Mouse (Mus musculus) cerebral cortex, adult 2 months (tissue): ENCODE data around the gene Hoxa11.

Experiments used
- WGBS: fragments of 180-500 bp; shearing (Covaris S2); methylation state at CpG from one replicate; pipeline ENCODE4 v1.1.7; 2018; 5-methylcytosine and 5-hydroxymethylcytosine counted together

Gene Hoxa11

DNA sequence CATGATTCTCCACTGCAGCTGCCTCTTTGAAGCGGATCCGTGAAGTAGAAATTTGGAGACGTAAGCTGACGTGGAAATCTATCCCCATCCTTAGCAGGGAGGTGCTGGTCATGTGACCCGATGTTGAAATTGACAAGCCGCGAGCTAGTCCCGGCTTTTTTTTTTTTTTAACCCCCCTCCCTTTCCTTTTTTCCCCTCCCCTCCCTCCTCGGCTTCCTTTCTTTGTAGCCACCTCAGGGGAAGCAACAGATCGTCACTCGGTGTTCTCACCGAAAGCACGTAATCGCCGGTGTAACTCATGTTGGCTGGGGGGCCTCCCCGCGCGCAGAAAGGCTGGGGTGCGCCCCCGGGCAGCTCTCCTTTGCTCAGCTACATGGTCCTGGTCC is at the start of gene Hoxa11:
Hoxa11 (minus strand) TSS at position 54 of the 386 bp plus-strand sequence.
- 4% methylated on average over 20 of the region's 20 CpGs for WGBS

DNA sequence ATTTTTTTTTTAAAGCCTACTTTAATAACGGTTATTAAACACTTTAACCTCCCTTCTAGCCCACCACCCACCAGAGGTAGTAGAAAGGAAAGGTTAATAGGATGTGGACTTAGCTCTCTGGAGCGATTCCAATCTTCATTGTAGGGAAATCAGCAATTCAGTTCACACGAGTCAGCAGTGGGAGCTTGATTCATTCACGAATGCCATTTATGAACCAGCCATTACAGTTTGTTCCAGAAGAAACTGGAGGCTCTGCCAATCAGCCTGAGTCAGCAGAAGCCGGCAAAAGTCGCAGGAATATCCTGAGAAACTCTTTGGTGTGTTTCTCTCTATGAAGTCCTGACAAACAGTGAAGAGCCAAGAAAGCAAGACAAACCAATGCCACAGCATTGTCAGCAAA is 49.0 kb upstream of the Hoxa11 start:
- 62% methylated on average over 6 of the region's 6 CpGs for WGBS

DNA sequence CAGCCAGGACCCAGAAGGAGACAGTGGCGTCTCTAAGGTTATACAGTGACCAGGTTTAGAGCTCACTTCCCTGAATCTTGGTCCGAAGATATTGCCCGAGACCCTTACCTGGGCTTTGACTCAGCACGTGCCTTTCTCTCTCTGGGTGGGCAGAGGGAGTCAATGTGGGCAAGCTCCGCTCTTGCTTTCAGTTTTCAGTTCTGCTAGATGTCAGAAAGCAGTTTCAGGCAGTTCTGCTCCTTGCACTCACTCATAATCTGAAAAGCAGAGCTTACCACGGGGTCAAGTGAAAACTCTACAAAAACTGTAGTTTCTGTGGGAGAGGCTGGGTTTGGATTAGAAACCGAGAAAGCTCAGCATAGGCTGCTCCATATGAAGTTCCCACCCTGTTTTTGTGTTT is 46.7 kb upstream of the Hoxa11 start:
- WGBS, result 75% methylated on average over 7 of the region's 7 CpGs

DNA sequence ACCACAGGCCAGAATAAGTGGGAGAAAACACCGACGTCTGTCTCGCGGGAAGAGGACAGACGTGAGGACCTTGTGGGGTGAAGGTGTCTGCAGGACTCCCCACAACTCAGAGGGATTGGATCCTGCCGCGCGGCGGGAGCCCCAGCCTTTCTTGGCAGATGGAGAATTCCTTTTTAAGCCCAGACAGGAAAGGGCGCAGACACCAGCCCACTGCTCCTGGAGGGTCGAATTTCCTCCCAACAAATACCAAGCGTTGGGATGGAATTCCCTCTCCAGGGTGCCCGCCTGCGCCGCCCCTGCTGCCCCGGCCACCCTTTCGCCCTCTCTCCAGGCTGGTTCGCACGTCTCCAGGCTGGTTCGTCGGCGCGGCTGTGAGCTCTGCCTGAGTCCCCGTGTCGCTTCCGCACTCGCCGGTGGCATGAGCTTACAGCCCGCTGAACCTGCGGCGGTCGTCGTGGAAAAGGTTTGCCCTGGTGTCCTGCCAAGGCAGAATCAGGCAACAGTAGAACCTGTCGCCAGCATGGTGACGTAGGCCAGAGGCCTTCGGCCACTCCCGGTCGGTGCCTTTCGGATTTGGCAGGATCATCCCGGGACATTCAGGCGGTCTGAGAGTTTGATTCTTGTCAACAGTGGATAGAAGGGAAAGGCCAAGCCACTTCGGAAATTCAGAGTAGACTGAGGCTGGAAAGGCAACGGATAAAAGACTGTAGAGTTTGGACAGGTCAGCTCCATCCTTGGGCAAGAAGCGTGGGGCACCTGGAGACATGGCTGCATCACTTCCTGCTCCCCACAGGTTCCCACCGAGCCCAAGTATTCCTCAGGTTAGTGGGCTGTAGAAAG is 45.6 kb upstream of the Hoxa11 start:
- WGBS, result 5% methylated on average over 45 of the region's 45 CpGs

DNA sequence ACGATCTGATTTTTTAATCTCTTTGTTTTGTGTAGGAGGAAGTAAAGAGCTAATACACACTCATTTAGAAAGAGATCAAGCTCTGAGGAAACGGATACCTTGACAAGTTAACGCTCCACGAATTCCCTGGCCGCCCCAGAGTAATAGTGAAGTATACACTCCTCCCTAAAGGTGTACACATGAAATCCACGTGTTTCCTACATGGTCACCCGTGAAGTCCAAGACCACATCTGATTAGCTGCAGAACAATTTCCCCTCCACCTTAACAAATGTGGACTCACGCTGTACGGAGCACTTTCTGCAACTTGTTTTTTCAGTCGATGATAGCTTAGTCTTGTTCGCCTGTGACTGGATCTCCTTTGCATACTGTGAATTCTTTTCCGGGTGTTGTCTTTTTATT is 44.6 kb upstream of the Hoxa11 start:
- 20% methylated on average over 12 of the region's 12 CpGs for WGBS

DNA sequence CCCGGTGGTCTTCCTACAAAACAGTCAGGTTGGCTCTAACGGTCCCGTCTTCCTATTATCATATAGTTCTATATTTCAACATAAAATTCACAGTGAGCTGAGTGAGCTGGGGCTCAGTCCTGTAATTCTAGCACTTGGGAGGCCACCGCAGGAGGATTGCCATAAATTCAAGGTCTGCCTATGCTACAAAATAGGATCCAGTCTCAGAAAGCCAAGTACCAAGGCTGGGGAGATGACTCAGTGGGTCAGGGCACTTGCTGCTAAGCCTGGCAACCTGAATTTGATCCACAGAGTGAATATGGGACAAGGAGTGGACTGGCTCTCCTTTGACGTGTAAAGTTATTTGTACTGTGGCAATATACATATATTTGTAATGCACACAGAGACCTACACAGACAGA is 38.3 kb upstream of the Hoxa11 start:
- WGBS, result 93% methylated on average over 5 of the region's 5 CpGs

DNA sequence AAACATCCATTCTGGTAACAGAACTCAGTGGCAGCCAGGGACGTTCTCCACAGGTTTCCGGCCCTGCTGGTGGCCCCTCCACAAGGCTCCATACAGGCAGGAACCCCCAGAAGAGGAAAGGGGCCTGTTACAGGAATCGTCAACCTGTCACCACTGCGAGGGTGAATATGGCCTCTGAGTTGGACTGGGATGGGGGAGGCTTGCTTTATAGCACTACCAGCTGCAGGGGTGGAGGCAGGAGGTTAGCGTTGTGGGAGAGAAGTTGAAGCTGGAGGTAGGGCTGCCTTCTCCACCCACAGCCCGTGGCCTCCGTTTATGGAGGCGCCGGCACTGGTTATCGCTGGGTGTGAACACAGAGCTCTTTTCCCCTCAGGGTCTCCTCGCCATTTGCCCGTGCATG is 35.5 kb upstream of the Hoxa11 start:
- WGBS, result 79% methylated on average over 12 of the region's 12 CpGs

DNA sequence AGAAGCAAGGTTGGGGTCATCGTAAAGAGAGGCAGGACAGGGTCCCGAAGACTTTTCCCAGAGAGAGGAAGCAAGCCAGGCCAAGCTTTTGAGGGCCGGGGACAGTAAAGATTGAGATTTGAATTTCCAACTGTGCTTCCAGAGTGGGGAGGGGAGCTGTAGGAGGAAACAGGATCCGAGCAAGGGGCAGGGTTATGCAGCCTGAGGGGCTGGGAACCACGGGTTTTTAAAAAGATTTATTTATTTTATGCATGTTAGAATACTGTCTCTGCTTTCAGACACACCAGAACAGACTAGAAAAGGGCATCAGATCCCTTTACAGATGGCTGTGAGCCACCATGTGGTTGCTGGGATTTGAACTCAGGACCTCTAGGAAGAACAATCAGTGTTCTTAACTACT is 31.3 kb upstream of the Hoxa11 start:
- 18% methylated on average over 5 of the region's 5 CpGs for WGBS

DNA sequence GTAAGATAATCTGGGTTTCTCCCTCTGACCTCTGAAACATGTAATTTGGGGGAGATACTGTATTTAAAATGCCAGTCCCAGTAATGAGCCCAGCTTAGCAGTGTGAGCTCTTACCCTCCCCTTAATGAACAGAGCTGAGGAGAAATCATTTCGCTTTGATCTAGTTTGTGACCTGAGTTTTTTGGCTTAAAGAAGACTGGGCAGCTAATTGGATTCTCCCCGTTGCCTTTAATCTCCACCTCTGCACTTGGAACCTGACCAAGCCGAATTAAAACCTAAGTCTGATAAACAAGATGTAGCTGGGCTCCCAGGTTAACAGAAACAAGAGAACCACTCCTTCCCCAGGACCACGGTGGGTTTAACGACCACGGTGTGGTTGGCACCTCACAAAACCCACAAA is 30.8 kb upstream of the Hoxa11 start:
- 3% methylated on average over 6 of the region's 6 CpGs for WGBS

DNA sequence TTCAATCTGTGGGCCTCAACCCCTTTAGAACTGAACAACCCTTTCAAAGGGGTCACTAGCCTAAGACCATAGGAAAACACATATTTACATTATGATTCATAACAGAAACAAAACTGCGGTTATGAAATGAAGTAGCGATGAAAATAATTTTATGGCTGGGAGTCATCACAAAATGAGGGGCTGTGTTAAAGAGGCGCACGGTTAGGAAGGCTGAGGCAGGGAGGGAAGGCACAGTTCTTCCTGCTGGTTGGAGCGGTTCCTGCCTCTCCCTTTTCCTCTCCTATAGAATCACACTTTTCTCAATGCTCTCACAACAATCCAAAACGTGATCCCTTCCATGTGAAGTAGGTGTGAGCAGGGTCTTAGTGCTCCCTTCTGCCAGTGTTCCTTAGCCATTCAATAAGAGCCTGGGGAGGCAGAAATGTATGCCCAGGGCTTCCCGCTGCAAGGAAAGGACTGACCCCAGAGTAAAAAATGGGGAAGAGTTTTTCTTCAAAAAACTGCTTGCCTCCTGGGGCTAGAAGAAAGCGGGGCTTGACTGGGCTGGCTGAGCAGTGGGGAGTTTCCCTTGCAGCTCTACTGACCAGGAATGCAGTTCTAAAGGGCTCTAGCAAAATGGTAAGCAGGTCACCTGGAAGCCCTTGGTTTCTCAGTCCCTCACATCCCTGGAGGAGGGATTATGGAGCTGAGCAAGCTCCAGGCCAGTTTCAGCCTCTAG is 30.1 kb upstream of the Hoxa11 start:
- 20% methylated on average over 8 of the region's 8 CpGs for WGBS

DNA sequence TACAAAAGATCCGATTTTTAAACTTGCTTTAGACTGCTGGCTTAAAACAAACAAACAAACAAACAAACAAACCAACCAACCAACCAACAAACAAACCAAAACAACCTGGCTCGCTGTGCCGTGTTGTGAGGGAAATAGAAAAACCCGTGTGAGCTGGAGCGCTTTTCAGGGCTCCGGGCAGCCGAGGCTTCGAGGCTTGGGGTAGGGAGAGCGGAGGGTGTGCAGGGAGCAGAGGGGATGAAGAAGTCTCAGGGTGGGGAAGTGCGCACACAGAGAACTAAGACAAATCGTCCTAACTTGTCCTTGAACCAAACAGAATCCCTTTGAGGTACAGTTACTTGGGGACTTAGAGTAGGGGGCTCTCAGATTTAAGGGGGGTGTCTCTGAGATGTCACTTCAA is 29.0 kb upstream of the Hoxa11 start:
- WGBS, result 9% methylated on average over 11 of the region's 11 CpGs

DNA sequence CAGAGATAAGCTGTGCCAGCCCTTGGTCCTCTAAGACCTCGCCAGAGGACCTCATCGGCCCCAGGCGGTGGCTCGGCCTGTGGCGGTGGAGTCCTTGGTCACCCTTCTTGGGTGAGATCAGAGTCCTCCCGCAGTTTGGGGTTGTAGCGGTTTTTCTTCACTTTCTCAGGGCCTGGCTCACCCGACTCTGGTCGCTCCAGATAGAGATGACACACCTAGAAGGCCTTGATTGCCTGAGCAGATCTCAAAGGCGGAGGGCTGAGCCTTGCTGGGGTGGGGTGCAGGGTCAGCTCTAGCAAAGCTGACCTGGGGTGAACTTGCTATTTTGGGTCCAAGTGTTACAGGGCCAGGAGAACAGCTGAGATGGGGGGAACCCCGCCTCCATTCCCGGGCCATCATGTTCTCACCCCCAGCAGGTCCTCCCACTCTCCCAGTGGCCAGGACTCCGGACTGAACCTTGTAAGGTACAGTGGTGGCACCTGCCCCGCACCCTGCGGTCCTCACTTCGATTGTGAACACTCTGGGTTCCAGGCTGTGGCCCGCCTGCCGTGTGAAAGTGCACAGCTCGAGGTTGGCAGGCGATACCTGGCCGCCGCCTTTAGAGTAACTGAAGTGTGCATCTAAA is 28.2 kb upstream of the Hoxa11 start:
- WGBS, result 9% methylated on average over 22 of the region's 22 CpGs

DNA sequence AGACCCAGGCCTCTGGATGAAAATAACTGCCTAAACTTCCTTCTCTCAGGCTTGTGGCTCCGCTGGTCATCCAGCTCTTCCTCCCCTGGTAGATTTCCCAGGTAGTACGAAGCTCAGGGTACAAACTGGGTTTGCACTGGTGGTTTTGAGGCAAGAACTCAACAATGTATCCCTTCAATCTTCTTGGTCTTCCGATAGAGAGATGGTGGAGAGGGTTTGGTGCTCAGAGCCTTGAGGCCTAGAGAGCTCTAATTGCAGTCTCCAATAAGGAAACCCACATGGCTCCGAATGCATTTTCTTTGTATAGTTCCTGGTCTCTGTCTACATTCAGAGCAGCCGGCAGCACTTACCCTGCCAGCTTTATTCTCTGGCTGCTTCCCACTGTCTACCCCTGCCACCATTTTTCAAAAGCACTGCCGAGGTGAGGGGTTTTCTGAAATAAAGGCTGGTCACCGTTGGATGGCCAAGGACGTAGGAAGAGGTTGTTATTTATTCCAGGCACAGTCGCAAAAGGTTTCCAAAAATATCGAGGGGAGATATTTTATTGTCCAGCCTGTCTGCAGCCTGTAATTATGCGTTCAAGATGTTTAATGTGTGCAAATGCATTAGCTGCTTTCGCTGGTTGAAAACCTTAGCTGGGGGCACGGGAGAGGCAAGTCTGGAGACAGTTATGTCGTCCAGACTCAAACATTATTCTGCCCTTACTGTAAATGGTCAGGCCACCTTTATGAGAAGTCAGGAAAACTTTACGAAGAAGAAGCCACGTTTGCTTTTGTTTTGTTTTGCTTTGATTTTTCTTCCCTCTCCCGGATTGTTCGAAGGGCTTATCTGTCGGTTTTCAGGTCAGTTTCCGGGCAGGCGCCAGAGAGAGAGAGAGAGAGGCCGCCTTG is 27.4 kb upstream of the Hoxa11 start:
- 30% methylated on average over 22 of the region's 22 CpGs for WGBS

DNA sequence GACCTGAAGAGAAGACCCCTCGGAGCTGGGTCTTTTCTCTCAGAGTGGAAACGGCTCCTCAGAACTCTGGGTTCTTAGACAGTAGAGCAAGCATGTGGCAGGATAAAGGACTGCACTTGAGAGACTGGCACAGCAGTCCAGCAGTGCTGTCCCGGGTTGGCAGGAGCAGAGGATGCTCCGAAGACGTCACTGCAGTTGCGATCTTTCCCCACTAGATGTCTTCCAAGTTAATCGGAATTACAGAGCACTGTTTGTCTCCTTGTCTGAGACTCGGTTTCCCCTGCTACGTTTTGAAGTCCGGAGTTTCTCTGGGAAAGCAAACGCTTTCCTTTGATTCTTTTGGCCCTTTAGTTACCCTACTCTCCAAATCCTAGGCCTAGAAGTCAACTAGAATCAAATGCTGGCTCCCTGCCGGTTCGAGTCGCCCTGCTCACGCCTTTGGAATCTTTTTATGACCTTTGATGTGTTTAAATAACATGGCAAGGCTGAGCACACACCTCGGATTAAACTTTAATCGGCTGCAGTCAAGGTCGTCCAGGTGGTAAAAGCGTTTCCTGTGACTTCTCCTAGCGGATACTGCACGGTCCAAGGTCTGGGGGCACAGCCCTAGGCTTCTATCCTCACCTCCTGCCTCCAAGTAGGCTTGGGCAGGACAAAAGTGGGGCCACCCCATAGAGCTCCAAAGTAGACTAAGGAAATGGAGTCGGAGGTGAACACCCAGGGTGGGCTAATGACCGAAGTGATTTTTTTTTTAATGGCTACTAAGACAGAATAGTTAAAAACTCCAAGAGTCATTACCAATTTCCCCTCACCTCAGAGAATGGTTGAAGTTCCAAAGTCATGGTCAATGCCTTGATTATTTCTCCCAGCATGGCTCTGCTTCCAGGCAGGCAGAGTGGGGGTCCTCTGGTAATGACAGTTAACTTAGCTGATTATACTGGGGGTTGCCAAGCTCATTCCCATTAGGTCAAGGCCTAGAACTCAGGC is 25.2 kb upstream of the Hoxa11 start:
- 10% methylated on average over 23 of the region's 23 CpGs for WGBS

DNA sequence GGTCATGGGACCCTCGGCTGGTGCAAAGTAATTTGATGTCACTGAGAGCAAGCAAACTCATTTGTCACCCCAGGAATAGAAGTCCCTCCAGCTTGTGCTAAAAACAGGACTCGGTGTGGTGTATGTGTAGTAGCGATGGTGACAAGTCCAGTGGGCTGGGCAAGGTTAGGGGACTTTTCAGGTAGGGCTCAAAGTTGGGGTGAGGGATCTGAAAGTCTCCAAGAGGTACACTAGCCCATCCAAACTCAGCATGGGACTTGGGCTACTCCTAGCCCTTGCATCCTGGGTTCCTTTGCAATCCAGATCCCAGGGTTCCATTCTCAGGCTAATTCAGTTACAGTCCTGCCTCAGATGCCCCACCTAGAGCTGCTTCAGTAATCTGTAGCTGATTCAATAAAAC is 23.1 kb upstream of the Hoxa11 start:
- WGBS, result 4% methylated on average over 3 of the region's 3 CpGs

DNA sequence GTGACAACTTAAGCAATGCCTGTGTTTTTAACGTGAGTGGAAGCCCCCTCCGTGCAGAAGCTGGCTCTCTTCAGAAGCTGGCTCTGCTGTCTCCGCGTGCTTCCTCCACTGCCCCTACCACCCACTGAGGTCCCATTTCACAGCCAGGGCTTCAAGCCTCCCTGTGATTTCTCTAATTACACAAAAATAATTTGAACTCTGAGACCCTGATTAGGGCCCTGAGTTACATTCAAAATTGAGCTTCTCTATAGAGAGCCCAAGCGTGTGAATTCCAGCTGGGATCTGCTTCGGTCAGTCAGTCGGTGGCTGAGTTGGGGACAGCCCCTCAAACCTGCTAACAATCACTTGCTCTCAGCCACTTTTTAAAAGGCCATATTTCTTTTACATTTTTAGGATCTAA is 22.7 kb upstream of the Hoxa11 start:
- 8% methylated on average over 7 of the region's 7 CpGs for WGBS

DNA sequence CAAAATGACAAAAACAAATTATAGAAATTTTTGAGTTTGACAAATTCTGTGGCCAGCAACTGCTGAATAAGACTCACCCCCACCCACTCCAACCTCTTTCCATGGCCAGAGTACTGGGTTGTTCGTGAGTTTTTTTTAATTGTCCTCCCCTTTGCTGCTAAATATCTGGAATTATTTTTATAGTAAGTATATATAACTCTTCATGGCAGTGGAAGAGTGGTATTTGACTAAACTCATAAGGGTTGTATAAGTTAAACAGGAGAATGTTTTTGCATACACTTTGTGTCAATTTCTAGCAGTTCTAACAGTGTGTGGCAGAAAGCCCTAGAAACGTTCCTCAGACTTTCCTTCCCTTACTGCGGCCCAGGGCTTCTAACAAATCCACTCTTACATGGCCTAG is 22.1 kb upstream of the Hoxa11 start:
- 5% methylated on average over 3 of the region's 3 CpGs for WGBS

DNA sequence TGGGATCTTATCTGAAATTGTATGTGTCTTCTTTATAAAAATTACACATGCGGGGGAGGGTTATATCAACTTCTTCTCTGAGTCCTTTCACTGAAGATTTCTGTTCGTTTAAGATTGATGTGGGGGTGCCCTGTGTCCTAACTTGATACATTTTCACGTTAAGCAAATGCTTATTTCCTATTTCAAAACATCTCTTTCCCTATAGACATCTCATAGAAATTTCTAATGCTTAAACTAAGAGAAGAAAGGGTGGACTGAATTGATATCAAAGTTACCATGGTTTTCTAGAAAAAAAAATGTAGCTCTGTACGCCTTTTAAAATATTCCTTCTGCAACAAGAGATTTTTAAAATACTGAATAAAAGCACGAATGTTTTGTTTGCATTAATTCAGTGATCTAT is 21.6 kb upstream of the Hoxa11 start:
- 20% methylated on average over 5 of the region's 5 CpGs for WGBS

DNA sequence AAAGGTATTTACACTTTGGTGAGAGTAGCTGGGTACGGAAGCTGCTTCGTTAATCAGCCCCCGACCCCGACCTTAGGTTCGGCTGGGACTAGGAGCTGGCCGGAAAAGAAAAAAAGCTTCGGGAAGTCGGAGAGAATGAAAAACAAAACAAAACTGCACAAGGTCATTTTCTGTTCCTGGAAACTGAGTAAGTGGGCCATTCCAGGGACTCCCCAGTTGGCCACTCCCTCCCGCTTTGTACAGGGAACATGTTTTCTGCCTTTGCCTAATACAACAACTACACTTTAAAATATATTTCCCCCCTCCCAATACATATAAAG is 21.0 kb upstream of the Hoxa11 start:
- 2% methylated on average over 9 of the region's 9 CpGs for WGBS

DNA sequence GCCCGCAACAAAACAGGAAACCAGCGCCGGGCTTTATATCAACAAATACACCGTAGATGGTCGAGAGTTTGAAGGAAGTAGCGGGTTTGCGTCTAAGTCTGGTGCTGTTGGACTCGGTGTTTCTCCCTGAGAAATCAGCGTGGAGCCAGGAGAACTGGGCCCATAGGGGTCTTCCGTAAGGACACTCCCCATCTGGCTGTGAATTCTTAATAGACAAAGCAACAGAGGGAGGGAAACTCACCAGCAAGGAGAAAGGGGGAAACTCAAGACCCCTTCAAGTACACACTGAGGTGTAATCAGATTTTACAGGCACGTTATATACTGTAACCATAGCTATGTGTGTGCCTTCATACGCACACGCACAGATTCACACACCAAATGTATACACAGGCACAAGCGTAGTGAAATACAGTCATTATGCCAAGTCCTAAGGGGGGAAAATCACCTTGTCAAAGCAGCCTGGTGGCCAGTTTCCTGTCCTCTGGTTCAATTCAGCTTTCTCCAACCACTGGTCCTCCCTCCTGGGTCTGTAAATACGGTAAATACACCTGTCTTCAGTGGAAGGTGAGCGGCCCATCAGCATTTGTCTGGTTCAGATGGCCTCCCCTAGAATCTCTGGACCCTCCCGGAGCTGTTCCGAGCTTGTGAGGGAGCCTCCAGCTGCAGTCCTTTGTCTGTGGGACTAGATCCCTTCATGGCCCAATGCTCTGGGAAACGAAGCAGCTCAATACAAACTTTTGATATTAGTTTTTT is 20.5 kb upstream of the Hoxa11 start:
- WGBS, result 6% methylated on average over 19 of the region's 19 CpGs
